Mouse (Mus musculus) E14TG2a.4 (cell line): ENCODE results near the gene P2rx1.

Source experiments
- H3K27me3 ChIP-seq: 2 replicates; pipeline ENCODE4 v1.6.1; 2014; ENCODE audit warnings: low read length, control low read depth; ENCODE audit not compliant: insufficient read depth
- H3K36me3 ChIP-seq: 2 replicates; pipeline ENCODE4 v1.6.1; 2014; ENCODE audit warnings: low read length, control low read depth; ENCODE audit not compliant: insufficient read depth
- H3K4me1 ChIP-seq: replicated peaks from 2 replicates; pipeline ENCODE4 v1.6.1; 2014; ENCODE audit warnings: low read depth, low read length, control low read depth
- H3K4me3 ChIP-seq: replicated peaks from 2 replicates; pipeline ENCODE4 v1.5.1; 2014; ENCODE audit warnings: mild to moderate bottlenecking, low read length
- H3K9me3 ChIP-seq: 2 replicates; pipeline ENCODE4 v1.6.1; 2014; ENCODE audit warnings: low read length, control low read depth
- CTCF ChIP-seq: conservative IDR thresholded peaks from 2 replicates; pipeline ENCODE4 v1.5.1; 2014; ENCODE audit warnings: low read length
- NANOG ChIP-seq: IDR thresholded peaks from 2 replicates; pipeline ENCODE4 v1.6.1; 2014; ENCODE audit warnings: borderline replicate concordance, low read length, mixed read lengths
- POU5F1 ChIP-seq: IDR thresholded peaks from 2 replicates; pipeline ENCODE4 v1.6.1; 2014; ENCODE audit warnings: low read length, borderline replicate concordance

The P2rx1 gene

GRCm38 (mm10) chr11:73009531-73010274, 10.8 kb downstream of the P2rx1 start:
- Histone ChIP-seq H3K9me3 (no peaks in the 10 kb centered on the region), H3K36me3 (no peaks in the 10 kb centered on the region), H3K27me3 (peaks cover 32% of the 10 kb centered on the region), H3K4me3 (no peak overlapping the region), H3K4me1 (peaks cover 4% of the 10 kb centered on the region; the same call in 1 of the 2 replicates)
- TF ChIP-seq CTCF (no peak), POU5F1 (no peak), NANOG (no peak)

GRCm38 (mm10) chr11:73013981-73014380, 15.1 kb downstream of the P2rx1 start:
- TF ChIP-seq CTCF (no peak), POU5F1 (no peak), NANOG (no peak)
- Histone ChIP-seq H3K4me3 (no peak overlapping the region), H3K4me1 (peaks cover 9% of the 10 kb centered on the region), H3K36me3 (no peaks in the 10 kb centered on the region), H3K27me3 (peaks cover 65% of the 10 kb centered on the region), H3K9me3 (no peaks in the 10 kb centered on the region)

DNA sequence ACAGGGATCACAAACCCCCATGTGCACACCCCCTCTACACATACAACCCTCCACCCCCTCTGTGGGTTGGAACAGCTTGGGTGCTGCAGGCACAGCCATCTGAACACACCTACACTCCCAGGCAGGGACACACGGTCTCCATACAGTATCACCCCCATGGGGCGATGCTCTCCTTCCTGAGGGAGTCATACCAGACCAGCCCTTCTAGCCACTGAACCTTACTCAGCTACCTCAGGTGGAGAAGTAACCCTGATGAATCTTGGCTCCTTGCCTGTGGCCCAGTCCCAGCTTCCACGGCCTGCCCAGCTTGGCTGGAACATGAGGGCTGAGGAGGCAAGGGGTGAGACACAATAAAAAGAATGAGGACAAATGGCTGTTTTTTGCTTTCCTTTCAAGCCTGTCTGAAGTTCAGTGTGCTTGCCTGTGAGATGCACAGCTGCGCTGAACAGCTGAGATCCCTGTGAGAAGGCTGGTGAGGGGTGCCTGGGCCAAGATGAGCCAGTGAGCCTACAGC, 16.0 kb downstream of the P2rx1 start:
- Histone ChIP-seq H3K9me3 (no peaks in the 10 kb centered on the region), H3K36me3 (no peaks in the 10 kb centered on the region), H3K27me3 (peaks cover 66% of the 10 kb centered on the region), H3K4me3 (no peak overlapping the region), H3K4me1 (peaks cover 17% of the 10 kb centered on the region)
- no peak for TF ChIP-seq NANOG
- TF ChIP-seq CTCF, result no peak
- no peak for TF ChIP-seq POU5F1

DNA sequence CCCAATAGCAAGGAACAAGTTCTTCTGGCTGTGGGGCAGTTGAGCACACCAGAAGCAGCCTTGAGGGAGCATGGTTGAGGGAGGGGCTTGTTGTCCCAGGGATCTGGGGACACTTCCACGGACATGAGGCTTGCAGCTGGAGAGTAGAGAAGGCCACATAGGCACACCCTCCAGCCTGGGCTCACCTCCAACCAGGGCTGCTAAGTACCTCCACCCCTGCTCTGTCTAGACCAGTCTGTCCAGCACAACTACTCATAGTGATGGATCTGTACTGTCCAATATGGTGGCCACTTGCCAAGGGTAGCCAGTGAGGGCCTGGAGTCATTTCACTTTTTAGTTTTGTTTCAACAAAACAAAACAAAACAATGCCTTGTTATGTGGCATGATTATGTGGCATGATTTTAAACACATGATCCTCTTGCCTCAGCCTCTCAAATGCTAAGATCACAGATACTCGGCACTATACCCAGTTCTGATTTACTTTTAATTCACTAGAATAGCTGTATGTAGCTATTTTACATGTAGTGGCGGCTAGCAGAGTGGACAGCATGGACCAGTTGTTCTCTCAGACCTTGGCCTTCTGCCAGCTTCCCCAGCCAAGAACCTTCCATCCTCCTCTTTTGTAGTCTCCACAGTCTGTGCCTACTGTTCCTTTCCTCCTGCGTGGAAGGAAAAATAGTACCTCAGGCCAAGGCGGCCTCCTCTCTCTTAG, 16.6 kb downstream of the P2rx1 start:
- H3K4me1 ChIP-seq, result peaks cover 17% of the 10 kb centered on the region
- H3K27me3 ChIP-seq, result peaks cover 71% of the 10 kb centered on the region
- H3K4me3 ChIP-seq, result no peak overlapping the region

GRCm38 (mm10) chr11:73016103-73016420, 17.2 kb downstream of the P2rx1 start:
- no peak for TF ChIP-seq POU5F1
- TF ChIP-seq CTCF, result no peak
- TF ChIP-seq NANOG, result no peak
- H3K4me3 ChIP-seq, result no peak overlapping the region
- H3K4me1 ChIP-seq, result peaks cover 17% of the 10 kb centered on the region
- no peaks in the 10 kb centered on the region for H3K36me3 ChIP-seq
- H3K27me3 ChIP-seq, result peaks cover 73% of the 10 kb centered on the region
- no peaks in the 10 kb centered on the region for H3K9me3 ChIP-seq

More for the DNA sequence above, 16.6 kb downstream of the P2rx1 start:
- TF ChIP-seq POU5F1, result no peak
- TF ChIP-seq CTCF, result no peak
- TF ChIP-seq NANOG, result no peak
- Histone ChIP-seq H3K36me3 (no peaks in the 10 kb centered on the region), H3K9me3 (no peaks in the 10 kb centered on the region)

- Histone ChIP-seq H3K9me3 (no peaks in the 10 kb centered on the region), H3K36me3 (no peaks in the 10 kb centered on the region), H3K4me3 (peak within 1 kb of the TSS; percentile 89), H3K27me3 (peaks cover 79% of the 10 kb centered on the region), H3K4me1 (peaks cover 17% of the 10 kb centered on the region)
- TF ChIP-seq CTCF (no peak), POU5F1 (no peak)
These were observed 19.7 kb downstream of the P2rx1 start, which contains the start of gene Camkk1 for GRCm38 (mm10) chr11:73018471-73019146. TSS of gene Camkk1 (plus strand) at chr11:73019008.

DNA sequence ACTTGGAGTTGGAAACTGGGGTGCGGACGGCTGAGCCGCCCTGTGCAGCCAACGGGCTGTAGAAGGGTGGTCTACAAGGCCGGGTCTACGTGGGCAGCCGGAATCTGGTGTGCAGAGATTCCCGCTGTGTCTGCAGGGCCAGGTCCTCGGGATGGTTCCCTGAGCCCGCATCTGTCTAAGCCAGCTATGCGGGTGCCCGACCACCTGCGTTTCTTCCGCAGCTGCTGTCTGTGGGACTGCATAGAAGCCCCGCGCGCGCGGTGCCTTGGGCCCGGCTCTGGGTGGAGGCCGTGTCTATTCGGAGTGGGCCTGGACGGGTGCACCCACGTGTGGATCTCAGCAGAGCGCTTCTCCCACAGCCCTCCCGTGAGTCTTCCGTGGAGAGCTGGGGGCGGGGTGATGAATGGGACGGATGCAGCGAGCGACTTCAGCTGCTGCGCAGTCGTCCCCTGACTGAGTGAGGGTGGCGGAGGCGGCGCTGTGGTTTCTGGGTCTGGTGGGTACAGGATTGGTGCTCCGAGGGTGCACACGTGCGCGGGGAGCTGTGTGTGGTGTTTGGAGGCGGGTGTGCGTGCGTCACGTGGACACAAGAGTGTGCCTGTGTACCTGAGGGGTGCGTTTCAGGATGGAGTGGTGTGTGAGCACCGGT, 20.4 kb downstream of the P2rx1 start:
- peaks cover 74% of the 10 kb centered on the region for H3K27me3 ChIP-seq
- H3K4me3 ChIP-seq, result peak overlapping the region; percentile 89
- H3K36me3 ChIP-seq, result no peaks in the 10 kb centered on the region
- TF ChIP-seq POU5F1 (no peak), CTCF (no peak), NANOG (no peak)
- no peaks in the 10 kb centered on the region for H3K9me3 ChIP-seq
- peaks cover 17% of the 10 kb centered on the region for H3K4me1 ChIP-seq
